ENCODE assay signal across 8 mouse cellular contexts in genomic region chr12:108275920-108276822, GRCm38 (mm10). TPM values are rescaled to one million over a fixed set of nuclear protein-coding genes. Genes with fewer than 3 reads are reported as not detected.
DNase-seq lines count a peak whose midpoint lies in the region; ATAC-seq lines count a peak whose summit lies in the region.

No protein-coding gene starts in this region.

- H3K4me3 ChIP-seq in liver, embryonic 11.5 days (ENCODE audit: low read depth, low read length), result peak overlapping the region; percentile 69

- no peaks in the 10 kb centered on the region for H3K36me3 ChIP-seq in liver, embryonic 11.5 days (ENCODE audit: control insufficient read depth, insufficient read depth, low read length)

- peaks cover 50% of the 10 kb centered on the region for H3K4me1 ChIP-seq in liver, embryonic 11.5 days (replicated peaks; ENCODE audit: control insufficient read depth, insufficient read depth, low read length)

- peaks cover 18% of the 10 kb centered on the region for H3K27me3 ChIP-seq in liver, embryonic 11.5 days (replicated peaks; ENCODE audit: control insufficient read depth, insufficient read depth, low read length)

- intact Hi-C loops in gastrocnemius, postnatal 14 days (cut with DNase I; ENCODE audit: low total_unique reads), result loop anchor here (2.0 kb wide), 1 partner anchor 55 kb away; no protein-coding TSS in a partner anchor

- peak overlapping the region; percentile 96 for H3K4me2 ChIP-seq in liver, embryonic 11.5 days

- ATAC-seq in liver, embryonic 11.5 days (replicated peaks; ENCODE audit: low FRiP score), result peak; percentile 13

- H3K9ac ChIP-seq in liver, embryonic 11.5 days (ENCODE audit: low read depth, low read length), result peak overlapping the region; percentile 71

- DNase-seq in gastrocnemius, postnatal 10 days, result peak; percentile 54
- no peak for DNase-seq in gastrocnemius, adult 8-10 months (ENCODE audit: low spot score in 2 of 2)
- DNase-seq in cerebellum, adult 9-11 months, result peak; percentile 85
- peak; percentile 45 for DNase-seq in gastrocnemius, postnatal 14 days
- peak; percentile 53 to 58 for DNase-seq in kidney, adult 8-10 months
- no peak for DNase-seq in liver, embryonic 11.5 days (ENCODE audit: low spot score)
- DNase-seq in naive thymus-derived CD4-positive, alpha-beta T cell, adult 2 months (ENCODE audit: low read depth), result peak; percentile 57
- DNase-seq in thymus, postnatal 10 days (ENCODE audit: low spot score in 2 of 2), result peak; percentile 67 to 74

- H3K27ac ChIP-seq in liver, embryonic 11.5 days (ENCODE audit: low read depth, low read length), result peak overlapping the region; percentile 60

- WGBS in liver, embryonic 11.5 days, result under 1% methylated on average over 45 of the region's 47 CpGs

- no peaks in the 10 kb centered on the region for H3K9me3 ChIP-seq in liver, embryonic 11.5 days (ENCODE audit: control insufficient read depth, low read length)

RNA-seq across cellular contexts. Expression of gene Ccdc85c, which starts 0.9 kb away (rescaled TPM):
- 1 to 10 TPM; 5.0 to 5.1 TPM for total RNA-seq in gastrocnemius, postnatal 10 days (2021)
- total RNA-seq in gastrocnemius, adult 8-10 months (2022), result 10 to 100 TPM; 41.1 to 49.4 (median 43.5) TPM
- total RNA-seq in gastrocnemius, postnatal 14 days (2021), result 1 to 10 TPM; 5.4 to 5.7 TPM
- 5.9 and 7.4 TPM in 2 replicates for polyA plus RNA-seq in liver, embryonic 11.5 days (2014; fragmentation: Nextera tagmentation; extraction: Ambion mirVana)

RNA-seq across cellular contexts. Expression of gene Hhipl1, which starts 29.9 kb away (rescaled TPM):
- under 1 TPM; 0.38 to 0.54 TPM for total RNA-seq in gastrocnemius, postnatal 10 days (2021)
- total RNA-seq in gastrocnemius, adult 8-10 months (2022), result under 1 TPM; 0.44 to 0.74 (median 0.69) TPM
- total RNA-seq in gastrocnemius, postnatal 14 days (2021), result 1 to 10 TPM in 1 of 2 experiments, under 1 TPM in 1; 0.55 to 1.2 TPM
- polyA plus RNA-seq in liver, embryonic 11.5 days (2014; fragmentation: Nextera tagmentation; extraction: Ambion mirVana), result 0.14 TPM in 1 of 2 replicates, not detected in the other

RNA-seq across cellular contexts. Expression of gene Cyp46a1, which starts 58.0 kb away (rescaled TPM):
- total RNA-seq in gastrocnemius, postnatal 10 days (2021), result 1 to 10 TPM; 1.1 to 1.5 TPM
- total RNA-seq in gastrocnemius, adult 8-10 months (2022), result under 1 TPM; 0.13 to 0.44 (median 0.19) TPM
- total RNA-seq in gastrocnemius, postnatal 14 days (2021), result under 1 TPM; 0.35 to 0.62 TPM
- polyA plus RNA-seq in liver, embryonic 11.5 days (2014; fragmentation: Nextera tagmentation; extraction: Ambion mirVana), result 1.0 and 2.2 TPM in 2 replicates

Comparison
In these comparisons a context has a peak if more than half of its experiments do, and no peak if none do; other contexts are left out.
1. DNase-seq: peak in gastrocnemius, postnatal 10 days (single experiment), cerebellum, adult 9-11 months (single experiment), gastrocnemius, postnatal 14 days (single experiment), kidney, adult 8-10 months (2 of 2), naive thymus-derived CD4-positive, alpha-beta T cell, adult 2 months (single experiment) and thymus, postnatal 10 days (2 of 2); none in gastrocnemius, adult 8-10 months (0 of 2) and liver, embryonic 11.5 days (single experiment).
2. RNA of gene Ccdc85c, which starts 0.9 kb away (total RNA-seq): 41.1 to 49.4 TPM in gastrocnemius, adult 8-10 months; 5.4 to 5.7 TPM in gastrocnemius, postnatal 14 days and 5.0 to 5.1 TPM in gastrocnemius, postnatal 10 days; every median in the first group is over 4 times any median in the second.